Mouse (Mus musculus) heart, postnatal 0 days (tissue): ENCODE measurements around the gene Ifi208. TPM values are rescaled to one million over a fixed set of nuclear protein-coding genes. Genes with fewer than 3 reads are reported as not detected.
"Not testable (repeated sequence)": the region's sequence is repeated elsewhere in the genome, so short reads cannot be mapped to it uniquely, and the experiment has no call there.

Experiments
- ATAC-seq: fragments of 200-750 bp; cut with Nextera tagmentation; 2 replicates; pipeline ENCODE4 v1.8.0; 2017; ENCODE audit warnings: low read depth, moderate number of reproducible peaks, moderate library complexity; ENCODE audit not compliant: insufficient read depth
- DNase-seq: peaks from one replicate; pipeline ENCODE4 v3.0.0-alpha.2; 2016; ENCODE audit warnings: low spot score
- H3K27ac ChIP-seq: fragments of 300-500 bp; sonication (generic); 2 replicates; pipeline ENCODE4 v1.5.1; 2014; ENCODE audit warnings: low read depth, mild to moderate bottlenecking
- H3K27me3 ChIP-seq: fragments of 300-500 bp; sonication (generic); 2 replicates; pipeline ENCODE4 v1.6.1; 2014; ENCODE audit warnings: low read length, mixed read lengths; ENCODE audit not compliant: control insufficient read depth, insufficient read depth
- H3K36me3 ChIP-seq: fragments of 300-500 bp; sonication (generic); replicated peaks from 2 replicates; pipeline ENCODE4 v1.6.1; 2014; ENCODE audit warnings: low read length, mixed read lengths; ENCODE audit not compliant: control insufficient read depth, insufficient read depth
- H3K4me1 ChIP-seq: fragments of 300-500 bp; sonication (generic); 2 replicates; pipeline ENCODE4 v1.6.1; 2014; ENCODE audit warnings: antibody characterized with exemption; ENCODE audit not compliant: control insufficient read depth, insufficient read depth
- H3K4me2 ChIP-seq: fragments of 300-500 bp; sonication (generic); 2 replicates; pipeline ENCODE4 v1.6.1; 2014; ENCODE audit warnings: low read depth, mild to moderate bottlenecking, low read length, moderate library complexity
- H3K4me3 ChIP-seq: fragments of 300-500 bp; sonication (generic); 2 replicates; pipeline ENCODE4 v1.5.1; 2014; ENCODE audit warnings: low read depth, low read length
- H3K9ac ChIP-seq: fragments of 300-500 bp; sonication (generic); replicated peaks from 2 replicates; pipeline ENCODE4 v1.6.1; 2014; ENCODE audit warnings: low read depth, low read length, mixed read lengths
- H3K9me3 ChIP-seq: fragments of 300-500 bp; sonication (generic); replicated peaks from 2 replicates; pipeline ENCODE4 v1.6.1; 2016; ENCODE audit warnings: low read length; ENCODE audit not compliant: control insufficient read depth
- CTCF ChIP-seq: IDR thresholded peaks from 2 replicates; pipeline ENCODE4 v1.5.1; 2016; ENCODE audit warnings: antibody characterized with exemption, control low read depth, low read depth
- EP300 ChIP-seq: IDR thresholded peaks from 2 replicates; pipeline ENCODE4 v1.6.1; 2016; ENCODE audit warnings: antibody characterized with exemption, low read depth
- WGBS: fragments of 180-500 bp; shearing (Covaris S2); extraction: QIAGEN DNeasy Blood & Tissue Kit; methylation state at CpG from one replicate; pipeline ENCODE4 v1.1.7; 2014; 5-methylcytosine and 5-hydroxymethylcytosine counted together
- polyA plus RNA-seq: library from polyadenylated mRNA; unstranded; fragments of >200 nt; fragmentation: Nextera tagmentation; extraction: Ambion mirVana; gene quantifications from 2 replicates; pipeline ENCODE4 v1.2.1, GENCODE M21; 2015
- total RNA-seq: library from RNA; depleted of rRNA; stranded (reverse); fragments of >200 nt; gene quantifications from 2 replicates; pipeline ENCODE4 v1.2.3, GENCODE M21; 2014; ENCODE audit warnings: low replicate concordance; rRNA removed

Gene Ifi208
- total RNA-seq (not detected in 2 replicates), polyA plus RNA-seq (not detected in 2 replicates)

- ATAC-seq, H3K4me2 ChIP-seq, H3K27ac ChIP-seq, H3K4me1 ChIP-seq, H3K4me3 ChIP-seq, H3K27me3 ChIP-seq, H3K36me3 ChIP-seq, H3K9ac ChIP-seq, H3K9me3 ChIP-seq, DNase-seq: not testable (repeated sequence)
- WGBS: 35% methylated on average over 3 of the region's 3 CpGs
Measured at GRCm38 (mm10) chr1:173673458-173674097, at the start of gene Ifi208. Gene Ifi208 (plus strand): TSS chr1:173673675.

- ATAC-seq: no peak
- no peak overlapping the region for H3K4me2 ChIP-seq
- H3K27me3 ChIP-seq: no peaks in the 10 kb centered on the region
- no peaks in the 10 kb centered on the region for H3K36me3 ChIP-seq
- no peaks in the 10 kb centered on the region for H3K4me1 ChIP-seq
- no peak overlapping the region for H3K4me3 ChIP-seq
- H3K9ac ChIP-seq: no peak overlapping the region
- TF ChIP-seq CTCF: no peak
- no peak for TF ChIP-seq EP300
- no peak for DNase-seq
- 76% methylated on average over 2 of the region's 2 CpGs for WGBS
- no peaks in the 10 kb centered on the region for H3K9me3 ChIP-seq
- no peak overlapping the region for H3K27ac ChIP-seq
Measured at GRCm38 (mm10) chr1:173624052-173624451, 49.4 kb upstream of the Ifi208 start.

GRCm38 (mm10) chr1:173626686-173627085, 46.8 kb upstream of the Ifi208 start:
- TF ChIP-seq EP300 (no peak), CTCF (no peak)
- DNase-seq: no peak
- Histone ChIP-seq H3K27me3 (no peaks in the 10 kb centered on the region), H3K9ac (no peak overlapping the region), H3K27ac (no peak overlapping the region), H3K4me3 (no peak overlapping the region), H3K9me3 (no peaks in the 10 kb centered on the region), H3K4me1 (no peaks in the 10 kb centered on the region), H3K4me2 (no peak overlapping the region), H3K36me3 (no peaks in the 10 kb centered on the region)
- 64% methylated on average over 2 of the region's 2 CpGs for WGBS
- no peak for ATAC-seq

DNA sequence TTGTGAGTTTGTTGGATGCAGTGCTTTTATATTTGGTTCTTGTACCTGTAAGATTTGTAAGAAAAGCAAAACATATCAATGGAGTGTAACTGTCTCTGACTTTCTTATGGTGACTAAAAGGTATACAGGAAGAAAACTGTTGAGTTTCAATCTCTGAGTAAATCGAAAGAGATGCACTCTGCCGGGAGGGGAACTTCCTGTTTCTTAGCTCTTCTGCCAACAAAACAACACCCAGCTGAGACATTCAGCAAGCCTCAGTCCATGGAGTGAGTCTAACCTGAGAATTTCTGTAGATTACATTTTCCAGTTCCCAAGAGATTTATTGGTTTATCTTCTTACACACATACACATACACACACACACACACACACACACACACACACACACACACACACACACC, 42.9 kb upstream of the Ifi208 start, which contains the start of gene Ifi209:
Gene Ifi209 (plus strand): TSS at position 296 of the 400 bp plus-strand sequence.
- DNase-seq, ATAC-seq: not testable (repeated sequence)
- WGBS: 50% methylated on average over 2 of the region's 2 CpGs

GRCm38 (mm10) chr1:173633969-173634645, 39.4 kb upstream of the Ifi208 start:
- WGBS: 76% methylated on average over 5 of the region's 5 CpGs

More for the DNA sequence above, 42.9 kb upstream of the Ifi208 start, which contains the start of gene Ifi209:
- H3K4me3 ChIP-seq, H3K9me3 ChIP-seq, H3K27ac ChIP-seq, H3K4me2 ChIP-seq, H3K36me3 ChIP-seq, H3K4me1 ChIP-seq, H3K27me3 ChIP-seq, H3K9ac ChIP-seq: not testable (repeated sequence)

More at GRCm38 (mm10) chr1:173633969-173634645, 39.4 kb upstream of the Ifi208 start:
- no peak overlapping the region for H3K4me2 ChIP-seq
- no peaks in the 10 kb centered on the region for H3K9me3 ChIP-seq
- ATAC-seq: no peak
- H3K4me3 ChIP-seq: no peak overlapping the region
- H3K27me3 ChIP-seq: no peaks in the 10 kb centered on the region
- TF ChIP-seq CTCF (no peak), EP300 (no peak)
- no peak for DNase-seq
- no peaks in the 10 kb centered on the region for H3K4me1 ChIP-seq
- H3K9ac ChIP-seq: no peak overlapping the region
- H3K36me3 ChIP-seq: no peaks in the 10 kb centered on the region
- no peak overlapping the region for H3K27ac ChIP-seq
